Mouse (Mus musculus) layer of hippocampus, adult 9-10 months (tissue): ENCODE measurements at regions not wholly inside any gene's neighbourhood (a gene's known extent, or its start where the extent isn't known, plus 50 kb on each side); places are given as distances from the start of the nearest gene placed in this dataset.

Experiments
- DNase-seq: peaks from one replicate; pipeline ENCODE4 v3.0.0; 2022; ENCODE audit warnings: low spot score

- DNase-seq: peak; percentile 52
Measured at GRCm38 (mm10) chr2:95891566-95891965, 426.4 kb upstream of the Lrrc4c start.

- no peak for DNase-seq
Measured at GRCm38 (mm10) chr2:95905026-95905425, 412.9 kb upstream of the Lrrc4c start.

GRCm38 (mm10) chr2:95909758-95910157 lies 408.2 kb upstream of the Lrrc4c start:
- DNase-seq: no peak

GRCm38 (mm10) chr2:95910160-95910559 lies 407.8 kb upstream of the Lrrc4c start:
- DNase-seq: no peak
